Mouse (Mus musculus): ENCODE data around the gene Cacna1g. TPM values are rescaled to one million over a fixed set of nuclear protein-coding genes. Genes with fewer than 3 reads are reported as not detected.
"Not testable (repeated sequence)": the region's sequence is repeated elsewhere in the genome, so short reads cannot be mapped to it uniquely, and the experiment has no call there.

Gene Cacna1g
- polyA plus RNA-seq, 1 experiment from 2014 or later: 15.1 TPM

DNA sequence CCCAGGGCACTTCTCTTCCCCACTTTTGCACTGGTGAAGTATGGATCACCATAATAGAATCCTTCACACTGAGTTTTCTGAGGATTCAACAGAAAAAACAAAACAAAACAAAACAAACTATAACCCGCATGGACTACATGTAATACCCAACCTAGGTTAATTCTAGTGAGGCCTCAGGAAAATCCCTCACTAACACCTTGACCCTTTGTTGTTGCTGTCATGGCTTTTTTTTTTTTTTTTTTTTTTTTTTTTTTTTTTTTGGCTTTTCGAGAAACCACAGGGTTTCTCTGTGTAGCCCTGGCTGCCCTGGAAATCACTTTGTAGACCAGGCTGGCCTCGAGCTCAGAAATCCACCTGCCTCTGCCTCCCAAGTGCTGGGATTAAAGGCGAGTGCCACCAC is 80.5 kb downstream of the Cacna1g start:
- not testable (repeated sequence) for H3K9me3 ChIP-seq (ENCODE audit: control insufficient read depth, low read length); ATAC-seq

GRCm38 (mm10) chr11:94392672-94393109 is 81.3 kb downstream of the Cacna1g start, which contains the start of gene Abcc3:
TSS of gene Abcc3 (minus strand) at chr11:94392997.
- H3K9ac ChIP-seq (ENCODE audit: low read depth, low read length): no peak within 1 kb of the TSS
- H3K9me3 ChIP-seq (ENCODE audit: control insufficient read depth, low read length): no peaks in the 10 kb centered on the region
- no peak for ATAC-seq
- H3K36me3 ChIP-seq (ENCODE audit: control insufficient read depth, insufficient read depth, low read length): no peaks in the 10 kb centered on the region
- H3K4me3 ChIP-seq (ENCODE audit: low read length): peak within 1 kb of the TSS; percentile 2; the same call in 1 of the 2 replicates
- WGBS: 14% methylated on average over 20 of the region's 20 CpGs
- no peaks in the 10 kb centered on the region for H3K27me3 ChIP-seq (replicated peaks; ENCODE audit: control insufficient read depth, insufficient read depth, low read length)
- no peak within 1 kb of the TSS for H3K27ac ChIP-seq (ENCODE audit: low read depth, low read length)
- H3K4me1 ChIP-seq (ENCODE audit: control insufficient read depth, insufficient read depth, low read depth, low read length): no peaks in the 10 kb centered on the region
- H3K4me2 ChIP-seq (ENCODE audit: low read length): peak within 1 kb of the TSS; percentile 35

More for the DNA sequence above, 80.5 kb downstream of the Cacna1g start:
- H3K27me3 ChIP-seq (replicated peaks; ENCODE audit: control insufficient read depth, insufficient read depth, low read length); H3K4me2 ChIP-seq (ENCODE audit: low read length); H3K36me3 ChIP-seq (ENCODE audit: control insufficient read depth, insufficient read depth, low read length); H3K27ac ChIP-seq (ENCODE audit: low read depth, low read length); H3K4me1 ChIP-seq (ENCODE audit: control insufficient read depth, insufficient read depth, low read depth, low read length); H3K4me3 ChIP-seq (ENCODE audit: low read length); H3K9ac ChIP-seq (ENCODE audit: low read depth, low read length): not testable (repeated sequence)
- WGBS: 86% methylated on average over 4 of the region's 4 CpGs

DNA sequence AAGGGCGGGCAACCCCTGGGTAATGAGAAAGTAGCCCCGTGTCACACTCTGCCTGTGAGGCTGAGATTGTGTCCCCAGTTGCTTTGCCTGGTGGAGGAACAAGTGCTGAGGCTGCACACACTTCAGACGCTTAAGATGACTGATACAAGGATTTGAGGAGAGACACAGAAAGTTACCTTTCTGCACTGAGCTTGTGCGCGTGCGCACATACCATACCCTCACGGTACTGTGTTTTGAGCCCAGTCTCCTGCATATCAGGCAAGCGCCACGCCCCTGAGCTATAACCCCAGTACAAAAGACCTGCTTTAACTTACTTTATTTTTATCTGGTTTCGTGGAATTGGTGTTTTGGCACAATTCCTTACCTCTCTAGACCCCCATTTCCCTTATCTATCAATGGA is 82.3 kb downstream of the Cacna1g start:
- no peak overlapping the region for H3K4me3 ChIP-seq (ENCODE audit: low read length)
- H3K27ac ChIP-seq (ENCODE audit: low read depth, low read length): no peak overlapping the region
- no peaks in the 10 kb centered on the region for H3K36me3 ChIP-seq (ENCODE audit: control insufficient read depth, insufficient read depth, low read length)
- H3K9me3 ChIP-seq (ENCODE audit: control insufficient read depth, low read length): no peaks in the 10 kb centered on the region
- no peaks in the 10 kb centered on the region for H3K27me3 ChIP-seq (replicated peaks; ENCODE audit: control insufficient read depth, insufficient read depth, low read length)
- ATAC-seq: no peak
- no peak overlapping the region for H3K9ac ChIP-seq (ENCODE audit: low read depth, low read length)
- H3K4me2 ChIP-seq (ENCODE audit: low read length): no peak overlapping the region
- 89% methylated on average over 10 of the region's 10 CpGs for WGBS
- peaks cover under 1% of the 10 kb centered on the region; the same call in 1 of the 2 replicates for H3K4me1 ChIP-seq (ENCODE audit: control insufficient read depth, insufficient read depth, low read depth, low read length)

DNA sequence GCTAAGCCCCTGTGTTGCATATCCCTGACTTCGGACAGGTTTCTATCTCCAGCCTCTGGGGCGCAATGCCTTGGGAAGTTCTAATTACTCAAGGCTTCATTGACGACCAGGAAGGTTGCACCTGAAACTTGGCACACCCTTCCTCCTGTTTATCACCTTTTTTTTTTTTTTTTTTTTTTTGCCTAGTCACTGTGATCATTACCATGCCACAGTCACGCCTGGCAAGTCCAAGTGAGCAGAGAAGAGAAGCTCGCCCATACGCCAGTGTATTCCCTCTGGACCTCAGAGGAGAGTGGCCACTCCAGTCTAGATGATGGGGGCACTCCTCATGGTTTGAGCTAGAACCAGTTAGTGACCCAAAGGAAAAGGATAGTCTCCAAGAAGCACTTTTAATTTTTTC is 83.2 kb downstream of the Cacna1g start:
- no peak overlapping the region for H3K4me2 ChIP-seq (ENCODE audit: low read length)
- peaks cover 9% of the 10 kb centered on the region for H3K4me1 ChIP-seq (ENCODE audit: control insufficient read depth, insufficient read depth, low read depth, low read length)
- no peak overlapping the region for H3K4me3 ChIP-seq (ENCODE audit: low read length)
- H3K27ac ChIP-seq (ENCODE audit: low read depth, low read length): no peak overlapping the region
- no peaks in the 10 kb centered on the region for H3K9me3 ChIP-seq (ENCODE audit: control insufficient read depth, low read length)
- ATAC-seq: no peak
- no peak overlapping the region for H3K9ac ChIP-seq (ENCODE audit: low read depth, low read length)
- 82% methylated on average over 6 of the region's 6 CpGs for WGBS
- no peaks in the 10 kb centered on the region for H3K27me3 ChIP-seq (replicated peaks; ENCODE audit: control insufficient read depth, insufficient read depth, low read length)
- no peaks in the 10 kb centered on the region for H3K36me3 ChIP-seq (ENCODE audit: control insufficient read depth, insufficient read depth, low read length)

DNA sequence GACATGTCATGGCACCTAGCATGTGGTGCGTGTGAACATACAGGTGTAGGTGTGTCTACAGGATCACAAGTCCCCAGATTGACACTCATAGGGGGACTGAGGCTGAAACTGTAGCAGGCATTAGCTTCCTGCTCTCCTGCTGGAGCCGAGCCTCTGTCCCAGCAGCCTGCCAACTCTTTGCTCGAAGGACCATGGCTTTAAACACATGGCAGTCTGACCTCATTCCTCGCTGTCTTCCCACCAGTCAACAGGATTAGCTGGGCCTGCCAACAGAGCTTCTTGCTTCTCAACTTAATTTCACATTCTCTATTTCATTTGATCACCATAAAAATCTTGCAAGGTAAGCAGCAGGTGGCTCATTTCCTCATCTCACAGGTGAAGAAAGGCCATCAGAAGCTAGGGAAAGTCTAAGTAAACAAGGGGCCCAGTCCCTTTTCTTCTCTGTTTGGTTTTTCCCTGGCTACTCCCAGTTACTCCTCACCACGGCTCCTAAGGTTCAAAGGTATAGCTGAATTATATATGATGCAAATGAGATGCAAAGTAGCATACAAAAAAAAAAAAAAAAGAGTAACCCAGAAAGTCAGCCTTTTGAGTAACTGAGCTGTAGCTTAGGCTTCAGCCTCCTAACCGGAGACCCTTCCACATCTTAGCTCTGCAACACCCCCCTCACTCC is 84.1 kb downstream of the Cacna1g start:
- H3K27ac ChIP-seq (ENCODE audit: low read depth, low read length): no peak overlapping the region
- WGBS: 66% methylated on average over 6 of the region's 6 CpGs

DNA sequence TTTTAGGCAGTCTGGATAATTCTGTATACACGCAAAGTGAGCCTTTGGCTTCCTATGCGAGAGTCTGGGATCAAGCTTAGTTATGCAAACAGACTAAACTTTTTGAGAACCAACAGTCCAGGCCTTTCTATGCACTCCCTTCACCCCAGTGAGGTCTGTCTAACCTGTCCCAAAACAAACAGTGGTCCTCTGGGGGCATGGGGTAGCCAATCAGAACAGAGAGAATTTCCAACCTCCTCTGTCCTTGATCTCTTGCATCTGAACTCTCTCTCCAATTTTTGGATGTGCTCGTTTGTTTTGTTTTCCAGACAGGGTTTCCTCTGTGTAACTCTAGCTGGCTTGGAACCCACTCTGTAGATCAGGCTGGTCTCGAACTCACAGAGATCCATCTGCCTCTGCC is 85.0 kb downstream of the Cacna1g start:
- WGBS: 90% methylated on average over 4 of the region's 4 CpGs
- Histone ChIP-seq H3K27me3 (replicated peaks; ENCODE audit: control insufficient read depth, insufficient read depth, low read length) (no peaks in the 10 kb centered on the region), H3K36me3 (ENCODE audit: control insufficient read depth, insufficient read depth, low read length) (no peaks in the 10 kb centered on the region), H3K4me2 (ENCODE audit: low read length) (no peak overlapping the region), H3K4me1 (ENCODE audit: control insufficient read depth, insufficient read depth, low read depth, low read length) (peaks cover 16% of the 10 kb centered on the region), H3K9me3 (ENCODE audit: control insufficient read depth, low read length) (no peaks in the 10 kb centered on the region), H3K4me3 (ENCODE audit: low read length) (no peak overlapping the region), H3K27ac (ENCODE audit: low read depth, low read length) (no peak overlapping the region), H3K9ac (ENCODE audit: low read depth, low read length) (no peak overlapping the region)
- ATAC-seq: no peak

More for the DNA sequence above, 84.1 kb downstream of the Cacna1g start:
- no peaks in the 10 kb centered on the region for H3K9me3 ChIP-seq (ENCODE audit: control insufficient read depth, low read length)
- no peaks in the 10 kb centered on the region for H3K27me3 ChIP-seq (replicated peaks; ENCODE audit: control insufficient read depth, insufficient read depth, low read length)
- peaks cover 16% of the 10 kb centered on the region for H3K4me1 ChIP-seq (ENCODE audit: control insufficient read depth, insufficient read depth, low read depth, low read length)
- H3K9ac ChIP-seq (ENCODE audit: low read depth, low read length): no peak overlapping the region
- no peak overlapping the region for H3K4me3 ChIP-seq (ENCODE audit: low read length)
- H3K4me2 ChIP-seq (ENCODE audit: low read length): no peak overlapping the region
- no peaks in the 10 kb centered on the region for H3K36me3 ChIP-seq (ENCODE audit: control insufficient read depth, insufficient read depth, low read length)
- ATAC-seq: no peak

DNA sequence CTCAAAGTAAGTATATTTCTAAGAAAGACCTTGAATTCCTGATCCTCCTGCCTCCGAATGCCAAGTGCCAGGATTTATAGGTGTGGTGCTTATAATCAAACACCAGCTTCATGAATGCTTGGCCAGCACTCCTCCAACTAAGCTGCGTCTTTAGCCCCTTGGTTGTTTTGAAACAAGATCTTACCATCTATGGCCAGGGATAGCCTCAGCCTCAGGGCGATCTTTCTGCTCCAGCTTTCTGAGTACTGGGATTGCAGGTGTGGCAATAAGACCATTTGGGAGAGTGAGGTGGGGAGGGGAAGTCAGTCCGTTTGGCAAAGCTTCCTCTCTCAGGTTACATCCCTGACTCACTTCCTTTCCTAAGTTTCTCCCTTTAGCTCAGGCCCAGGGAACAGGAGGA is 86.2 kb downstream of the Cacna1g start:
- 80% methylated on average over 4 of the region's 4 CpGs for WGBS
- H3K9ac ChIP-seq (ENCODE audit: low read depth, low read length): no peak overlapping the region
- no peaks in the 10 kb centered on the region for H3K9me3 ChIP-seq (ENCODE audit: control insufficient read depth, low read length)
- H3K27ac ChIP-seq (ENCODE audit: low read depth, low read length): no peak overlapping the region
- no peaks in the 10 kb centered on the region for H3K27me3 ChIP-seq (replicated peaks; ENCODE audit: control insufficient read depth, insufficient read depth, low read length)
- no peak for ATAC-seq
- peaks cover 16% of the 10 kb centered on the region for H3K4me1 ChIP-seq (ENCODE audit: control insufficient read depth, insufficient read depth, low read depth, low read length)
- H3K36me3 ChIP-seq (ENCODE audit: control insufficient read depth, insufficient read depth, low read length): no peaks in the 10 kb centered on the region
- H3K4me2 ChIP-seq (ENCODE audit: low read length): no peak overlapping the region
- H3K4me3 ChIP-seq (ENCODE audit: low read length): no peak overlapping the region

- 17% methylated on average over 12 of the region's 12 CpGs for WGBS
- no peak overlapping the region for H3K27ac ChIP-seq (ENCODE audit: low read depth, low read length)
- H3K9me3 ChIP-seq (ENCODE audit: control insufficient read depth, low read length): no peaks in the 10 kb centered on the region
- no peak overlapping the region; the same call in 1 of the 2 replicates for H3K9ac ChIP-seq (ENCODE audit: low read depth, low read length)
- ATAC-seq: 0 out of 2 replicates have a peak, but pooled peaks have one; percentile 40
- H3K27me3 ChIP-seq (replicated peaks; ENCODE audit: control insufficient read depth, insufficient read depth, low read length): no peaks in the 10 kb centered on the region
- no peaks in the 10 kb centered on the region for H3K36me3 ChIP-seq (ENCODE audit: control insufficient read depth, insufficient read depth, low read length)
- H3K4me3 ChIP-seq (ENCODE audit: low read length): no peak overlapping the region
- H3K4me1 ChIP-seq (ENCODE audit: control insufficient read depth, insufficient read depth, low read depth, low read length): peaks cover 16% of the 10 kb centered on the region
- peak overlapping the region; percentile 23; the same call in 1 of the 2 replicates for H3K4me2 ChIP-seq (ENCODE audit: low read length)
Measured at GRCm38 (mm10) chr11:94385977-94386771, 87.8 kb downstream of the Cacna1g start.

GRCm38 (mm10) chr11:94379736-94380135 is 94.3 kb downstream of the Cacna1g start:
- 76% methylated on average over 8 of the region's 8 CpGs for WGBS
- Histone ChIP-seq H3K27ac (ENCODE audit: low read depth, low read length) (no peak overlapping the region), H3K36me3 (ENCODE audit: control insufficient read depth, insufficient read depth, low read length) (no peaks in the 10 kb centered on the region), H3K4me2 (ENCODE audit: low read length) (no peak overlapping the region), H3K9me3 (ENCODE audit: control insufficient read depth, low read length) (no peaks in the 10 kb centered on the region), H3K27me3 (replicated peaks; ENCODE audit: control insufficient read depth, insufficient read depth, low read length) (no peaks in the 10 kb centered on the region), H3K9ac (ENCODE audit: low read depth, low read length) (no peak overlapping the region), H3K4me1 (ENCODE audit: control insufficient read depth, insufficient read depth, low read depth, low read length) (no peaks in the 10 kb centered on the region), H3K4me3 (ENCODE audit: low read length) (no peak overlapping the region)
- no peak for ATAC-seq
